Mouse (Mus musculus): Measurements from ENCODE around the gene Slc17a2.
A peak's percentile ranks its signal among the peaks of the same experiment; 100 is the strongest.
"Not testable (repeated sequence)": the region's sequence is repeated elsewhere in the genome, so short reads cannot be mapped to it uniquely, and the experiment has no call there.

Slc17a2 gene

GRCm38 (mm10) chr13:23806422-23807052, at the start of gene Slc17a2:
Gene Slc17a2, plus strand, starts transcription at chr13:23806993.
- DNase-seq (ENCODE audit: low spot score in 2 of 2), result no peak

DNA sequence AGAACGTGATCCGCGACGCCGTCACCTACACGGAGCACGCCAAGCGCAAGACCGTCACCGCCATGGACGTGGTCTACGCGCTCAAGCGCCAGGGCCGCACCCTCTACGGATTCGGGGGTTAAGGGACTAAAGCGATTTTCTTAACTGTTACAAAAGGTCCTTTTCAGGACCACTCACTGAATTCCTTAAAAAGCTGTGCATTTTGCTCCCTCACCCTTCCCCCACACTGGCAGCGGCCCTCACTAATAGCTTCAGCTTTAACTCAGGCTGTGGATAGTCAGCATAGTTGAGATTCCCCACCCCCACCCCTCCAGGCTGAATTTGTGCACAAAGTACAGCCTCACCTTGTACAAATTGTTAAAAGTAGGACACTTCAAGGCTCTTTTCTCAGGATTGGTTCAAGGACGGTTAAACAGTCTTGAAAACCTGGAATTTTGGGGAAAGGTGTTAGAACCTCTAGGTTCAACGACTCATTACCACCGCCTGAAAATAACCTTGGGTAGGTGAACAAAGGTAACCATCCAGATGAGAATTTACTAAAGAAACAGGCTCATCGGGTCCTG, 49.5 kb upstream of the Slc17a2 start:
- DNase-seq (ENCODE audit: low spot score in 2 of 2), result peak; percentile 47 to 73

DNA sequence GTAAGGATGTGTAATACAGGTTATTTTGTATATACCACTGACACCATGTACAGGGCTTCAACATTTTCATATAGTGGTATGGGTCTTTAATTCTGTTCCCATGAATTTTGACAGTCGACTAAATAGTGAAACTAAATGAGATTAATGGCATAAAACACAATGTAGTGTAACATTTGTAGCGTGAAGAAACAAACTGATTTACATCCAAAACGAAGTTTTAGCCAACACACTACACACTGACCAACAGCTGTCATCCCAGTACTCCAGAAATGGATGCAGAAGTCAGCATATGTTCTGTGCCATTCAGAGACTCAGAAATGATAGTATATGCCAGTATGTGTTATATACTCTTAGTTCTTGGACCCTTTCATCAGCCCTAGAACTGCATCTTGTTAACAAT, 48.9 kb upstream of the Slc17a2 start:
- no peak for DNase-seq (ENCODE audit: low spot score in 2 of 2)

DNA sequence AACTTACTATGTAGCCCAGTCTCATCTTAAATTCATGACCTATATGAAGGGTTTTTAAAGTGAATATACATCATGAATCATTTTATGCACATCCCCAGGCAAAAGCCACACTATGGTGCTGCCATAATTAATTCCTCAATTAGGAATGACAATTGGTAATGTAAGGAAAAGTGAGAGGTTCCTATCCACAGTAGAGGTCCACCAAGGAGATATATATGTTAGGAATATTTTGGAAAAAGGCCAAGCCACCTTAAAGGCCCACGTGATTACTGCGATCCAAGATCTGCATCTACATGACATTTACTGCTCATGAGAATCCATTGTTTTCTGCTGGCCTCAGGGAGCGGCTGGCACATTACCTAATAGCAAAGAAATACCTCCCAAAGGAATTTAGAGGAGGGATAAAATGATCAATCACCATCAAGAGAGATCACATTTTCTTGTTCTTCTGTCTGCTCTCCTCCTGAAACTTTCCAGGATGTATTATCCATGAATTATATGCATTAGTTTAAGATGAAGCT, 47.5 kb upstream of the Slc17a2 start:
- DNase-seq (ENCODE audit: low spot score in 2 of 2), result no peak

DNA sequence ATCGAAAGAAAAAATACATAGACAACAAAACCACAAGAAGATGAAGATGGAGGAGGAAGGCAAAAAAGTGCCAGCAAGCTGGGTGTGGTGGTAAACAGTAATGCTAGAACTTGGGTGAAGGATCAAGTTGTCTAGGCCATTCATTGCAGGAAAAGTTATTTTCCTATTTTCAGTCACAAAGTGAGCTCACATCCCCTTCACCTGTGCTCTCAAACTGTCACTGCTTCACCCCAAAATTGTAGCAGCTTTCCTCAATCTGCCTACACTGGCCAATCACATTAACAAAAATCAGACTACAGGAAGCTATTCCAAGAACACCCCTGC, 46.9 kb upstream of the Slc17a2 start:
- no peak for DNase-seq (ENCODE audit: low spot score in 2 of 2)

DNA sequence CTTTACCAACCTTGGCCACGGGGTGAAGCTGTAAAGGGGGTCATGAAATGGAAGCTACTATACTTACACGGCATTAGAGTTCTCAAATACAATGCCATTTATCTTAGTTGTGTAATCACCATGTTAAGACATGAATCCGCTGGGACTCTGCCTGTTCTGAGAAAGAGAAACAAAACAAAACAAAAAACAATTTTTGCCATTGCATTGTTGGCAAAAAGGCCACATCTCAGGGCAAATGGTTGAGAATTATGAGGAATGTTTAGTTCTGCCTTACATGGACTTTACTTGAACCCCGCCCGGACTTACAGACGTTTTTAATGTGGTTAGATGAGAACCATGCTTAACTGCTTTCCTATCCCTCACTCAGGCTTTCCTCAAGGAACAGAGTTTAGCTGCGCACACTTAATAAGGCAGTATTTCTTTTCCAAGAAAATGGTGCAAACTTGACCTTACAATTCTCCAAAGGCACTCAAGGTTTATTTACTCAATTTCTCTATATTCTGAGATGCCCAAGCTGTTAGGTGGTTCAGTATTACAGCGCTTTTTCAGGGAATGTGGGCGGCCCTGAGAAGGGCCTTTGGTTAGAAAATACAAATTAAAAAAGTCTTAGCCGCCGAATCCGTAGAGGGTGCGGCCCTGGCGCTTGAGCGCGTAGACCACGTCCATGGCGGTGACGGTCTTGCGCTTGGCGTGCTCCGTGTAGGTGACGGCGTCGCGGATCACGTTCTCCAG, 46.4 kb upstream of the Slc17a2 start:
- peak; percentile 65 to 74 for DNase-seq (ENCODE audit: low spot score in 2 of 2)

DNA sequence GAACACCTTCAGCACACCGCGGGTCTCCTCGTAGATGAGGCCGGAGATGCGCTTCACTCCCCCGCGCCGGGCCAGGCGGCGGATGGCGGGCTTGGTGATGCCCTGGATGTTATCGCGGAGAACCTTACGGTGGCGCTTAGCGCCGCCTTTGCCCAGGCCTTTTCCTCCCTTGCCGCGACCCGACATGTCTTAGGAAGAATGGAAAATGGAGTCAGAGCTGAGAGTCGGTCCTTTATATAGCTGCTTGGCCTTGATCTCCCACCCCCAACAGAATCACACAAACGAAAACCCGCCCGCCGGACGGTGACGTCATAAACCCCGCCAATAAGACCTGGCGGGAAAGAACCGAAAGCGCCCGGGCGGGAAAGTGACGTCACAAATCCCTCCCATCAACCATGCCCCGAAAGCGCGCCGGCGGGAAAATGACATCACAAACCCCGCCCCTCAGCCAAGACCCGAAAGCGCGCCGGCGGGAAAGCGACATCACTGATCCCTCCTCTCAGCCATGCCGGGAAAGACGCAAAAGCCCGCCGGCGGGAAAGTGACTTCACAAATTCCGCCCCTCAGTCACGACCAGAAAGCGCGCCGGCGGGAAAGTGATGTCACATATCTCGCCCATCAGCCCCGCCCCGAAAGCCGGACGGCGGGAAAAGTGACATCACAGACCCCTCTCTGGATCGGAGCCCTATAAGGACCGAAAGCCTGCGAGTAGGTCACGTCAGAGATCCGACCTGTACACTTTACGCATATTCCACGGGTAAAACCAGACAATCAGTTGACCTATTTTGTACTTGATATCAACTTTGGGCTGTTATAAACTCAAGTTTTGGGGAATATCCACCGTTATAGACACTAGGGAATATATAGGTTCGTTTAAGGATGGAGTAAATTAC, 45.6 kb upstream of the Slc17a2 start, which contains the start of gene Hist1h4a:
TSS of gene Hist1h4a (minus strand) at position 259 of the 893 bp plus-strand sequence.
- peak; percentile 99 for DNase-seq (ENCODE audit: low spot score in 2 of 2)

DNA sequence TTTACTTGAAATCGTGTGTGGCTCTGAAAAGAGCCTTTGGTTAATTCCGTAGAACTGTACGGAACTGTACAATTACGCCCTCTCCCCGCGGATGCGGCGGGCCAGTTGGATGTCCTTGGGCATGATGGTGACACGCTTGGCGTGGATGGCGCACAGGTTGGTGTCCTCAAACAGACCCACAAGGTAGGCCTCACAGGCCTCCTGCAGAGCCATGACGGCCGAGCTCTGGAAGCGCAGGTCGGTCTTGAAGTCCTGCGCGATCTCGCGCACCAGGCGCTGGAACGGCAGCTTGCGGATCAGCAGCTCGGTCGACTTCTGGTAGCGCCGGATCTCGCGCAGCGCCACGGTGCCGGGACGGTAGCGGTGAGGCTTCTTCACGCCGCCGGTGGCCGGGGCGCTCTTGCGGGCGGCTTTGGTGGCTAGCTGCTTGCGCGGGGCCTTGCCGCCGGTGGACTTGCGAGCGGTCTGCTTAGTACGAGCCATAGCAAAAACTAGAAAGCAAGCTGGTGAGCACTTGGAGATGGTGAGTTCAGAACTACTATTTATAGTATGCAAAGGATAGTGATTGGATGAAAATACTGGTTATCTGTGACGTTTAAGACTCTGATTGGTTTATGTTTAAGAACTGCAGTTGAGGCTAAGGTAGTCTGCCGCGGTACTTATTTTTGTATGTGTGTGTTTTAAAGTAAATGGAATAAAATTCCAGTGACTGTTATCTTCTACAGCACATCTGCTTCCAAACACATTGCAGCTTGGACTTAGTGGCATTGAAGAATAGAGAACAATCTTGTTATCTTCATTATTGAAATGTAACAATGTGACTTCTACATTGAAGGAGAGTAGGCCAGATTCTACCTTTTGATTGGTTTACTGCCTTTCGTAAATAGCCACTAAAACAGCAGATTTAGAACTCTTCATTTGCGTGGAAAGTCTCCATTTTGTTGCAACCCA, 44.6 kb upstream of the Slc17a2 start, which contains the start of gene Hist1h3a:
TSS of gene Hist1h3a (minus strand) at position 516 of the 951 bp plus-strand sequence.
- DNase-seq (ENCODE audit: low spot score in 2 of 2), result peak; percentile 83 to 91

DNA sequence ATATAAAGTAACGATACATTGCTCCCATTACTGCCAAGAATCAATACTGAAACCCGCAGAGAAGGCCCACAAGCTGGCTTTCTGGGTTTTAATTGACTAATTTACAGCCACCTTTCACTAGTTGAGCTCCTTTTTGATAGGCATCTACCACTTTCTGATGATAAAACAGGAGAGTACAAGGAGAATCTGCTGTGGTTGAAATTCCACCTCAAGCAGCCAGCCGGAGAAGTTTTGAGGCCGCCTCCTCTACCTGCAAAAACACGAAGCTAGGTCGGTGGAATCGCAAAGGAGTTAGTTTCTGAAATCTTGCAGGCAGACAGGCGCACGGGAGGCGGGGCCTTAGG, 43.6 kb upstream of the Slc17a2 start:
- no peak for DNase-seq (ENCODE audit: low spot score in 2 of 2)

- DNase-seq (ENCODE audit: low spot score in 2 of 2), result peak; percentile 92 to 93
Observed at GRCm38 (mm10) chr13:23763586-23764323, 43.0 kb upstream of the Slc17a2 start, which contains the start of gene Hist1h1a. Gene Hist1h1a, plus strand, starts transcription at chr13:23763666.

- peak; percentile 41 to 69 for DNase-seq (ENCODE audit: low spot score in 2 of 2)
Observed at GRCm38 (mm10) chr13:23764324-23765171, 42.2 kb upstream of the Slc17a2 start.

DNA sequence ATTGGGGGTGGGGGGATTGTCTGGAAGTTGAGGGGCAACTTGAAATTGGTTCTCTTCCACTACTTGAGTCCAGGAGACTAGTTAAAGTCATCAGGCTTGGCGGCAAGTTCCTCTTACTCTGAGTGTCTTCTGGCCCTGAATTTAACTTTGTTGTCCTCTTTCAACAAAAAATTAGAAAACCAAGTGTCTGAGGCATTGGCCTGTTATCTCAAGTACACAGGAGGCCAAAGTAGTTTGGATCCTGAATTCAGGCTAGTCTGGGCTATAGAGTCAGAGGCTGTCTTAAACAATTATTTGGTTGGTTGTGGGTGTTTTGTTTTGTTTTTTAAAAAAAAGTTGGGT, 41.6 kb upstream of the Slc17a2 start:
- DNase-seq (ENCODE audit: low spot score in 2 of 2), result no peak

GRCm38 (mm10) chr13:23766772-23767171, 40.0 kb upstream of the Slc17a2 start:
- no peak for DNase-seq (ENCODE audit: low spot score in 2 of 2)

GRCm38 (mm10) chr13:23768834-23769397, 37.9 kb upstream of the Slc17a2 start:
- no peak for DNase-seq (ENCODE audit: low spot score in 2 of 2)

GRCm38 (mm10) chr13:23769613-23770012, 37.2 kb upstream of the Slc17a2 start, which contains the start of gene Trim38:
Gene Trim38, plus strand, starts transcription at chr13:23769913.
- DNase-seq (ENCODE audit: low spot score in 2 of 2), result not testable (repeated sequence)

GRCm38 (mm10) chr13:23772561-23773313, 34.1 kb upstream of the Slc17a2 start:
- DNase-seq (ENCODE audit: low spot score in 2 of 2), result peak; percentile 66 to 76

GRCm38 (mm10) chr13:23778339-23778738, 28.5 kb upstream of the Slc17a2 start:
- no peak for DNase-seq (ENCODE audit: low spot score in 2 of 2)

- DNase-seq (ENCODE audit: low spot score in 2 of 2), result no peak
Observed at GRCm38 (mm10) chr13:23779025-23779424, 27.8 kb upstream of the Slc17a2 start.

Data from spleen, postnatal 4 days (tissue).